Mouse (Mus musculus) stomach, postnatal 0 days (tissue): ENCODE measurements around the gene Nsmce1.

ENCODE experiments used
- CTCF ChIP-seq: IDR thresholded peaks from 2 replicates; pipeline ENCODE4 v1.5.1; 2016; ENCODE audit warnings: antibody characterized with exemption, low read depth, mild to moderate bottlenecking, moderate library complexity
- EP300 ChIP-seq: optimal IDR thresholded peaks from 2 replicates; pipeline ENCODE3; 2016; ENCODE audit warnings: antibody characterized with exemption

DNA sequence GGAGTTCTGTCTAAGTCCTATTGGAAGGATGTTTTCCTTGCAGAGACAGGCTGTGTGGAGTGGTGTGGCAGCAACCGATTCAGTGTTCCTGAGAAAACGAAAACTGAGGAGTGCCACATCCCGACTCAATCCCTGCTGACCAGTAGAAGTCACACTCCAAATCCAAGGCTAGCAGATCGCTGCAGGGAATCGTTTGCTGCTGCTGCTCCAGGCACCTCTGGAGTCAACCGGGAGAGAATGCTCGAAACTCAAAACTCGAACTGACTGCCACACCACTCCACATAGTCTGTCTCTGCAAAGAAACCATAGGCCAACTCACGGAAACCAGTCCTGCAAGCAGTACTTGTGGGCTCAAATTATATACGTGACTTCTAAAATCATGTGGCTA, 47.3 kb downstream of the Nsmce1 start:
- TF ChIP-seq CTCF = no peak
- TF ChIP-seq EP300 = no peak
